Mouse (Mus musculus): ENCODE measurements at regions not wholly inside any gene's neighbourhood (a gene's known extent, or its start where the extent isn't known, plus 50 kb on each side); places are given as distances from the start of the nearest gene placed in this dataset.

DNA sequence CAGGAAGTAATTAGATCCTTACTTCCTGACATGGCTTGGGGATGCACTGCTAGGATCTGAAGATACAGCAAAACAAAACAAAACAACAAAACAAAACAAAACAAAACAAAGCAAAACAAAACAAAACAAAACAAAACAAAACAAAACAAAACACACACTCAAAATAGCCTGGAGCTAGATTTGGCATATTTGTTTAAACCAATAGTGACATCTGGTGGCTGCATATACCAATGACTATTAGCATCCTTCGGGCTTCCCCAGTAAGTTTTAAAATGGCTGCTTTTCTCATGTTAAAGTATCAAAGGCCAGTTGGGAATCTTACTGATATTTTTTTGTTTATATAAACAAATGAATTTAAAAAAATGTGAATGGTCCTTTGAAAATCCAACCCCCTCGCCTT lies 52.9 kb upstream of the Ica1 start:
- peak; percentile 93 for ATAC-seq (ENCODE audit: low TSS enrichment)

DNA sequence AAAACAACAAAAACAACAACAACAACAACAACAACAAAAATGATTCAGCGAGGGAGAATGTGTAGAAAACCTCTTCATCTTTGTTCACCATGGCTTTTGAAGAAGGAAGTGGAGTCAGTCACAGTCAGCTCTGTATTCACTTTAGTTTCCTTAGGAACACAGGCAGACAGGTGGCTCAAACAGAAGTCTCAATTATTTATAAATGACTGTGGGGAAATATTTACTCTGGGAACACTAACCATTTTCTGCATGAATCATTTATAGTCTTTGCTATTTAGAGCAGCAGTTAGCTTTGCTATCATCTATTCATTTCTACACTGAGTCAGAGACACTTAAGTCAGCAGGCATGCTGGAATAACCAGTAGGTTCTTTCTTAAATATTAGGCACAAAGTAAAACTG lies 54.6 kb upstream of the Ica1 start:
- peak; percentile 47; the same call in 1 of the 2 replicates for ATAC-seq (ENCODE audit: low TSS enrichment)

DNA sequence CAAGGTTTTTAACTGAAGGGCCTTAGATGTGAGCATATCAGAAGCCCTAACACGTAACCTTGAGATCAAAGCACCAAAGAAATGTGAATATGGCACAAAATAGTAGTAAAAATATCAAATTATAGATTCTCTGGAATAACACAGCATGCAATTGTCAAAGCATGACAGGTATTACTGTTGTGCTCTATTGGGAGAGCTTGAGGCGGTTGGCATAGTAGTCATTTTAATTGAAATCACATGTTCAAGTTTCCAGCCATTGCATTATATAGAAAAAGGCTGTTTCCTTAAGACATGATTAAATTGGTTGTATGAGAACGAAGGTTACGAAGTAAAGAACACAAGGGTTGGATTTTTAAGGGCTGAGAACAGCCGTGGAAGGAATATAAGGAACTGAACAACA lies 75.4 kb upstream of the Ica1 start:
- no peak for ATAC-seq (ENCODE audit: low TSS enrichment)

- no peak for ATAC-seq (ENCODE audit: low TSS enrichment)
Measured at GRCm38 (mm10) chr6:8860581-8860980, 82.3 kb upstream of the Ica1 start.

- ATAC-seq (ENCODE audit: low TSS enrichment): no peak
Measured at GRCm38 (mm10) chr6:8863843-8864620, 84.2 kb upstream of the Nxph1 start.

DNA sequence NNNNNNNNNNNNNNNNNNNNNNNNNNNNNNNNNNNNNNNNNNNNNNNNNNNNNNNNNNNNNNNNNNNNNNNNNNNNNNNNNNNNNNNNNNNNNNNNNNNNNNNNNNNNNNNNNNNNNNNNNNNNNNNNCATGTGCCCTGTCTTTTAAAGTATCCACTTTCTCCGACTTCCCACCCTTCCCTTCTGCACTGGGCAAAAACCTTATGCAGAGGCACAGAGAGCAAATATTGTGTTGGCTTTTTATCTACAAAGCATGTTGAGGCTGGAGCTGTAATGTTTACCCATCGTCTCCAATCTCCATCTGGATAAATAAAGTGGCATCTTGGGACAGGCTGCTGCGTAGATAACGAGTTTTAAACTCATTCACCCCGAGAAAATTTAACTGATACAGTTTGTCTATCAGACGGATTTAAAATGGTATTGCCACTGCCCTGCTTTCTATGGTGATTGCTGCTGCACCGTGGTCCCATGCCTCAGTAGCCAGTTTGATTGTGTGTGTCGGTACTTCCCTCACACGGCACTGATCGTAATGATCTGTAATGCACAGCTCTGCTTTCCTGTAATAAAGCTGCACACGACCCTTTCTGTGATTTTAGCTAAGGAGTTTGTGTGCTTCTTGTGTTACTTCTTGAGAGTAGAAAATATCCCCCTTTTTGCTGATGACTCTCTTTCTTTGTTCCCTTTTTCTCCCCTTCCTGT lies 70.7 kb upstream of the Nxph1 start:
- ATAC-seq (ENCODE audit: low TSS enrichment): no peak

DNA sequence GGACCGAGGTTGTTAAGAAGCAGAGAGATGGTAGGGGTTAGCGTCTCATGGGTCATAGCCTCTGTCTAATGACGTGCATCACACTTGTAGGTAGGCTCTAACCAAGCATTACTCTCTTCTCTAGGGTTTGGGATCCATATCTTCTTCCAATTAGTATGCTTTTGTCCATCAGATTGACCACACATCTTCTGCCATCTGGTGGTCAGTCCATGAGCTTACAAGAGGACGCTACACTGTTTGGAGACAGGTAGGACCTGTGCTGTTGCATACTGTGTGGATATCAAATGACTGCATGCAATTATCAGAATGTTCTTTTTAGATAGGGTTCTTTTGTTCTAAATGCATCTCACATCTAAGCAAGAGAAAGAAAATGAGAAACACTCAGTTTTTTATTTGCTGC lies 54.6 kb upstream of the Nxph1 start:
- no peak for ATAC-seq (ENCODE audit: low TSS enrichment)

DNA sequence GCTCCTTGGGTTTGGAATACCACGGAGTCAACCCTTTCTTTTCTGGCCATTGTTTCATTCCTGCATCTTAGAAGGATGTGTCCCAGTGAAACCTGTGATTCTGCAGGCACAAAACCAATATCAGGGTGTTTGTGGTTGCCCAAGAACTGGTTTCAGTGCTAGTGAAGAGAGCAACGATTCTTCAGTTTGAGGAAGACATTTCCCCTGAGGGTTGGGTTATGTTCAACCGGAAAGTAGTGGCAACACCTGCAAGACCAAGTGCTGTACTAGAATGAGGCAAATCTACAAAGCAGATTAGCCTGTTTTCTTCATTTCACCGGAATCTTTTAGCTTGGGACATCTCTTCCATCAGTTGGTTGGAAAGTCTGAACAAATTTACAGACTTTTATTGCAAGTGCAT lies 52.1 kb upstream of the Nxph1 start:
- ATAC-seq (ENCODE audit: low TSS enrichment): no peak

- no peak for ATAC-seq (ENCODE audit: low TSS enrichment)
Measured at GRCm38 (mm10) chr6:8896822-8897221, 51.4 kb upstream of the Nxph1 start.

- ATAC-seq (ENCODE audit: low TSS enrichment): no peak
Measured at GRCm38 (mm10) chr6:8897334-8897733, 50.9 kb upstream of the Nxph1 start.

GRCm38 (mm10) chr6:8898268-8898667 lies 50.0 kb upstream of the Nxph1 start:
- ATAC-seq (ENCODE audit: low TSS enrichment): no peak
